Comparison of ENCODE assay signal across 9 mouse cellular contexts in genomic region chr8:44696066-44696853, GRCm38 (mm10).
DNase-seq lines count a peak whose midpoint lies in the region; ATAC-seq and TF ChIP-seq lines count a peak whose summit lies in the region.
"Had no signal": no experiment of that assay in that cellular context is flagged by ENCODE, and none has a peak within 500 bp of the region (broad histone marks: within the 10 kb centered on the region; RNA-seq: fewer than 3 reads in every experiment).

No protein-coding gene starts in this region.

- H3K9me3 ChIP-seq in embryonic facial prominence, embryonic 11.5 days (replicated peaks; ENCODE audit: control insufficient read depth, low read length), result no peaks in the 10 kb centered on the region
- no peaks in the 10 kb centered on the region for H3K9me3 ChIP-seq in embryonic facial prominence, embryonic 10.5 days
- no peaks in the 10 kb centered on the region for H3K9me3 ChIP-seq in midbrain, embryonic 13.5 days
- H3K9me3 ChIP-seq: liver, embryonic 15.5 days had no signal

- H3K9ac ChIP-seq in embryonic facial prominence, embryonic 11.5 days (replicated peaks; ENCODE audit: low read length), result no peak overlapping the region
- no peak overlapping the region for H3K9ac ChIP-seq in midbrain, embryonic 13.5 days (replicated peaks)
- H3K9ac ChIP-seq: liver, embryonic 15.5 days had no signal

- ATAC-seq in embryonic facial prominence, embryonic 11.5 days (replicated peaks; ENCODE audit: insufficient number of reproducible peaks, low FRiP score, low TSS enrichment, low read depth), result no peak
- peak; percentile 81 for ATAC-seq in midbrain, embryonic 13.5 days

- no peak overlapping the region for H3K4me3 ChIP-seq in embryonic facial prominence, embryonic 11.5 days (ENCODE audit: low read depth, low read length)
- H3K4me3 ChIP-seq in embryonic facial prominence, embryonic 10.5 days, result no peak overlapping the region
- no peak overlapping the region for H3K4me3 ChIP-seq in kidney, adult 2 months (ENCODE audit: insufficient read depth, low read depth, low read length)
- H3K4me3 ChIP-seq in midbrain, embryonic 13.5 days (replicated peaks), result no peak overlapping the region
- H3K4me3 ChIP-seq: liver, embryonic 15.5 days had no signal

- DNase-seq in embryonic facial prominence, embryonic 11.5 days (ENCODE audit: low spot score), result peak; percentile 31
- DNase-seq in embryonic facial prominence, embryonic 10.5 days (ENCODE audit: low spot score), result no peak
- DNase-seq in cerebellum, adult 11-12 months, result peak; percentile 64
- DNase-seq in heart, adult 9 months (ENCODE audit: low spot score in 2 of 2), result peak; percentile 33 to 50
- DNase-seq in kidney, adult 2 months, result peak; percentile 45
- no peak for DNase-seq in frontal cortex, postnatal 36 days (ENCODE audit: low spot score in 2 of 2)
- no peak for DNase-seq in urinary bladder, postnatal 25 days (ENCODE audit: low spot score)

- no peaks in the 10 kb centered on the region for H3K4me1 ChIP-seq in embryonic facial prominence, embryonic 11.5 days (ENCODE audit: control insufficient read depth, insufficient read depth, low read length)
- H3K4me1 ChIP-seq in embryonic facial prominence, embryonic 10.5 days, result peaks cover 2% of the 10 kb centered on the region; the same call in 1 of the 2 replicates
- H3K4me1 ChIP-seq in kidney, adult 2 months (ENCODE audit: control insufficient read depth, insufficient read depth, low read length), result no peaks in the 10 kb centered on the region
- H3K4me1 ChIP-seq in midbrain, embryonic 13.5 days (replicated peaks), result peaks cover 27% of the 10 kb centered on the region
- H3K4me1 ChIP-seq: liver, embryonic 15.5 days had no signal

- H3K27ac ChIP-seq in embryonic facial prominence, embryonic 11.5 days (replicated peaks; ENCODE audit: low read depth, low read length), result no peak overlapping the region
- H3K27ac ChIP-seq in embryonic facial prominence, embryonic 10.5 days (replicated peaks), result no peak overlapping the region
- H3K27ac ChIP-seq in kidney, adult 2 months (ENCODE audit: insufficient read depth, low read depth, low read length), result no peak overlapping the region
- H3K27ac ChIP-seq in midbrain, embryonic 13.5 days, result no peak overlapping the region
- H3K27ac ChIP-seq: liver, embryonic 15.5 days had no signal

- H3K4me2 ChIP-seq in embryonic facial prominence, embryonic 11.5 days (ENCODE audit: low read depth, low read length), result no peak overlapping the region
- no peak overlapping the region for H3K4me2 ChIP-seq in midbrain, embryonic 13.5 days (replicated peaks)
- H3K4me2 ChIP-seq: liver, embryonic 15.5 days had no signal

- TF ChIP-seq CTCF in kidney, adult 2 months (conservative IDR thresholded peaks at IDR 0.05; ENCODE audit: insufficient read depth, insufficient read length, low read depth, low read length), result no peak

- H3K36me3 ChIP-seq in embryonic facial prominence, embryonic 11.5 days (replicated peaks; ENCODE audit: control insufficient read depth, insufficient read depth, low read depth, low read length), result no peaks in the 10 kb centered on the region
- no peaks in the 10 kb centered on the region for H3K36me3 ChIP-seq in embryonic facial prominence, embryonic 10.5 days (replicated peaks)
- H3K36me3 ChIP-seq in kidney, adult 2 months (ENCODE audit: control insufficient read depth, insufficient read depth, low read length), result no peaks in the 10 kb centered on the region
- no peaks in the 10 kb centered on the region for H3K36me3 ChIP-seq in midbrain, embryonic 13.5 days
- H3K36me3 ChIP-seq: liver, embryonic 15.5 days had no signal

- 52% methylated on average over 9 of the region's 9 CpGs for WGBS in embryonic facial prominence, embryonic 11.5 days
- 70% methylated on average over 9 of the region's 9 CpGs for WGBS in embryonic facial prominence, embryonic 10.5 days
- WGBS in kidney, adult 2 months, result 28% methylated on average over 9 of the region's 9 CpGs
- WGBS in midbrain, embryonic 13.5 days, result 40% methylated on average over 9 of the region's 9 CpGs

- TF ChIP-seq POLR2A in kidney, adult 2 months (IDR thresholded peaks at IDR 0.05; ENCODE audit: low read depth, low read length), result no peak

- no peaks in the 10 kb centered on the region for H3K27me3 ChIP-seq in embryonic facial prominence, embryonic 11.5 days (ENCODE audit: control insufficient read depth, insufficient read depth, low read length)
- H3K27me3 ChIP-seq in embryonic facial prominence, embryonic 10.5 days (replicated peaks; ENCODE audit: low read depth, poor library complexity, severe bottlenecking), result no peaks in the 10 kb centered on the region
- H3K27me3 ChIP-seq in kidney, adult 2 months (replicated peaks; ENCODE audit: control insufficient read depth, insufficient read depth, low read length), result no peaks in the 10 kb centered on the region
- no peaks in the 10 kb centered on the region for H3K27me3 ChIP-seq in midbrain, embryonic 13.5 days
- H3K27me3 ChIP-seq: liver, embryonic 15.5 days had no signal

Comparison
In these comparisons a context has a peak if more than half of its experiments do, and no peak if none do; other contexts are left out.
1. DNase-seq: peak in embryonic facial prominence, embryonic 11.5 days (single experiment), cerebellum, adult 11-12 months (single experiment), heart, adult 9 months (2 of 2) and kidney, adult 2 months (single experiment); none in embryonic facial prominence, embryonic 10.5 days (single experiment), frontal cortex, postnatal 36 days (0 of 2) and urinary bladder, postnatal 25 days (single experiment).